Mouse (Mus musculus) gonadal fat pad, adult 2 months (tissue): Measurements from ENCODE around the gene Smap2. TPM values are rescaled to one million over a fixed set of nuclear protein-coding genes. Genes with fewer than 3 reads are reported as not detected.
"Not testable (repeated sequence)": the region's sequence is repeated elsewhere in the genome, so short reads cannot be mapped to it uniquely, and the experiment has no call there.

Source experiments
- DNase-seq: peaks from one replicate; pipeline ENCODE4 v3.0.0-alpha.2; 2012; ENCODE audit warnings: low read depth
- polyA plus RNA-seq: library from polyadenylated mRNA; depleted of rRNA; stranded (reverse); fragments of >200 nt; gene quantifications from 2 replicates; pipeline ENCODE4 v1.2.3, GENCODE M21; 2012; rRNA removed

Gene Smap2
- 11.2 and 16.7 TPM in 2 replicates for polyA plus RNA-seq

DNA sequence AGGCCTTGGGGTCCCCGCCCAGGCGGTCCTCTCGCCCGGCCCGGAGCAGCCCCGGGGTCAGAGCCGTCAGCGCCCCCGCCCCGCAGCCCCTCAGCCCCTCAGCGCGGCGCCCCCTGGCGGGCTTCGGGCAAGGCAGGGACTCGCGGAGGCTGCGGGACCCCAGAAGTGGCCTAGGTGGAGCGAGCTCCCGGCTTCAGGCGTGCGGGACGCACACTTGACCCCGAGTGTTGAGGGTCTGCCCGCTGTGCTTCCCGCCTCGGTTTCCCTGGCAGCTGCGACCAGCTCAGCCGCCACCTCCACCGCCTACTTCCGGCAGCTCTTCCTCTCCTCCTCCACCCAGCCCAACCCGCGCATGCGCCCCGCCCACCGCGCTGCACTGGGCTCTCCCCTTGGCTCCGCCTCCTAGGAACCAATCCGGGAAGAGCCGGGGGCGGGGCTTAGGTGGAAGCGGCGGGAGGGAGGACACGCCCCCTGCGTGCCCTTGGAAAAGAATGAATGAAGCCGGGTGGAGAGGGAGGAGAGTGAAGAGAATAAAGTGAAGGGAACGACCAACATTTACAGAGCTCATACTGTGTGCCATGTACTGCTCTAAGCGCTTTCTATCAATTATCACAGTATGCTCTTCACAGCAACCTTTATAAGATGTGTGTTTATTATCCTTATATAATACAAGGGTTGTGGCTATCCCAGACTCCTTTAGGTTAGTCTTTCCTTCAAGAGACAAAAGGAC, at the start of gene Smap2:
Gene Smap2, minus strand, starts transcription at position 320 of the 730 bp plus-strand sequence.
- DNase-seq, result peak; percentile 65

DNA sequence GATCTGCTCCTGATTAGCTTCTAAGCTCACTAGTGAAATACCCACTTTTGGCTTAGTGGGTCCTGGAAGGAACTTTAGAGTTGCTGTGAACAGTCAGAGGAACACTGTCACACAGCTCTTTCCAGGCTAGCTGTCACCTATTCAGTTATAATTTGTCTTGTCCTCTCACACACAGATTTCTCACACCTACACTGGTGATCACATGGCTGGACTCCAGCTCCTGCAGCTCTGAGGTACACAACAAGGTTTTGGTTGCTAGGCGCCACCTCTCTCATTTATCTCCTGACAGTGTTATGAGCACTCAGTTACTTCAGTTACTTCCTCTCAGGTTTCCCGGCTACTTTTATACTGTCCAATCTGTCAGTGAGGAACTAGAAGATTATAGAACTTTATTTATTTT, 48.3 kb upstream of the Smap2 start:
- DNase-seq, result no peak

GRCm38 (mm10) chr4:121059218-121059617, 42.2 kb upstream of the Smap2 start:
- not testable (repeated sequence) for DNase-seq

DNA sequence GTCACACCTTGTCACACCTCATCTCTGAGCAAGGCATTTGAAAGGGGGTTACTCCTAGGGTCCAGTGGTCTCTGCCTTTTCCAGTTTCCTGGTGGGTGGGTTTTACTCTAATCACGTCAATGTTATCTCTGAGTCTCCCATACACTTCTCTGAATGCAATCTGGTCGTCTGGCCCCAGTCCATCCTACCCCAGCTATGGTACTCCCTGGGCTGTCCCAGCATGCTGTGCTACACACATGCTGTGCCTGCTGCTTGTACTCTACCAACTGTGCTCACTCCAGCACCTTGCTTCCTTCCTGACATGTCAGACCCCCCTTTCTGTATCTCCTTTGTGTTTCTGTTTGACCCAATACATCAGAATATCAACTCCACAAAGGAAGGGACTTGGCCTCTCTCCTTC, 40.0 kb upstream of the Smap2 start:
- no peak for DNase-seq

DNA sequence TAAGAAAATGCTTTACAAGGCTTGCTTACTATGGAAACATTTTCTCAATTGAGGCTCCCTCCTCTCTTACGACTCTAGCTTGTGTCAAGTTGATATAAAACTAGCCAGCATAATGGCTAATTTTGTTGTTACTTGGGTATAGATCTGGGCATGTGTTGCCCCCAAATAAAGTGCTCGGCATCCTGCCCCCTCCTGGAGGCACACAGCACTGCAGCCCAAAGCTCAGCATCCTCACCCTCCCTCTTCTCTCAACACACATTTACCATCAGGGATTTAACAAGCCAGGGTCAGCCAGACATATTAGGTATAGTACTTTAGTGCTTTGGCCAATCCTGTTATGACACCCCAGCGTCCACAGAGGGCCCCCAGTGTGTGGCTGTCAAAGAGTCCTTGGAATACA, 39.3 kb upstream of the Smap2 start:
- no peak for DNase-seq

- no peak for DNase-seq
These were observed 35.6 kb upstream of the Smap2 start for GRCm38 (mm10) chr4:121052454-121053323.

DNA sequence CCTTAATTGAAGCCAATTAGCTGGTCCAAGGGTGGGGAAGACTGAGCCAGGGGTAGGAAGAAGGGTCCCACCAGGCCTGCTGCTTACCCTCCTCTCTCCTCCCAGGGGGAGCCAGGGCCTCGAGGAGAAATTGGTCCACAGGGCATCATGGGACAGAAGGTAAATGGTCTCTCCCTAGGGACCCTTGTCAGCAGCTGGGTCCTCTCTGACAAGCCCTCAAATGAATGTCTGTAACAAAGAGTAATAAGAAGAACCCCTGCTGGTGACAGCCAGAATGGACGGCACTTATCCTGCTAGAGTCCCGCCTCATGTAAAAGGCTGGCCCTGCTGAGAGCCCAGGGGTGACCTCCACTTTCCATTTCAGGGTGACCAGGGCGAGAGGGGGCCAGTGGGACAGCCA, 34.8 kb upstream of the Smap2 start:
- DNase-seq, result no peak

GRCm38 (mm10) chr4:121042946-121043345, 25.9 kb upstream of the Smap2 start:
- no peak for DNase-seq

DNA sequence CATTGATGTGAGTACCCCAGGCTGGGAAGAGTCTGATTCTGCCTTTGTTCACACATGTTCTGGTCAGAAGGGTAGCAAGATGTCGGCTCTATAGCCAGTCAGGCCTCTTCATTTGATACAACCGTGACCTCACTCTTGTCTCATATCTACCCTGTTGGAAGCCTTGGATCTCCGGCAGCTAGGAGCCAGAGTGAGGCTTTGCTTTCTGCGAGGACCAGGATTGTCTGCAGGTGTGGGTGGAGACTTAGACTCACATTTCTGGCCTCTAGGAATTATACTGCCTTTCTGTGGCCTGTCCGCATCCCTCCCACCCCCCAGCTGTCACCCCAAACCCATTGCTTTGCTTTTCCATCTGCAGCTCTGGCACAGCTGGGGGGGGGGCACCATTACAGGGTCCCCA, 25.4 kb upstream of the Smap2 start:
- no peak for DNase-seq

- DNase-seq, result no peak
These were observed 24.0 kb upstream of the Smap2 start for GRCm38 (mm10) chr4:121040897-121041671.

DNA sequence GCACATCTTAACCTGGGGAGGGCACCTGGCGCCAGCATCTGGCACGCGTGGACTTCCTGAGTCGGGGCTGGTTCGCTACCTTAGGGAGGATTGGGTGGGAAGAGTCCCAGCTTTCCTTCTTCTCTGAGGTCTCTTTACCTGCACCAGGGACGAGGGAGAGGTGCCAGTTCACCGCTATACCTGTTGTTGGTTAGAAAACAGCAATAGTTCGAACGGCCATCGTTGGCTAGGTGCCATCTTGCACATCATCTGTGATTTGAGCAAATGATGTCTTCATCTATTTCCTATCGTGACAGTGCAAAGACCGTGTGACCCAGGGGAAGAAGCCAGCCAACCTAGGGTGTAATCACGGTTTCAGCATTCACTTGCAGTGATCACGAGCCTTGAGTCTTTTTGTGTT, 23.3 kb upstream of the Smap2 start:
- DNase-seq, result no peak

DNA sequence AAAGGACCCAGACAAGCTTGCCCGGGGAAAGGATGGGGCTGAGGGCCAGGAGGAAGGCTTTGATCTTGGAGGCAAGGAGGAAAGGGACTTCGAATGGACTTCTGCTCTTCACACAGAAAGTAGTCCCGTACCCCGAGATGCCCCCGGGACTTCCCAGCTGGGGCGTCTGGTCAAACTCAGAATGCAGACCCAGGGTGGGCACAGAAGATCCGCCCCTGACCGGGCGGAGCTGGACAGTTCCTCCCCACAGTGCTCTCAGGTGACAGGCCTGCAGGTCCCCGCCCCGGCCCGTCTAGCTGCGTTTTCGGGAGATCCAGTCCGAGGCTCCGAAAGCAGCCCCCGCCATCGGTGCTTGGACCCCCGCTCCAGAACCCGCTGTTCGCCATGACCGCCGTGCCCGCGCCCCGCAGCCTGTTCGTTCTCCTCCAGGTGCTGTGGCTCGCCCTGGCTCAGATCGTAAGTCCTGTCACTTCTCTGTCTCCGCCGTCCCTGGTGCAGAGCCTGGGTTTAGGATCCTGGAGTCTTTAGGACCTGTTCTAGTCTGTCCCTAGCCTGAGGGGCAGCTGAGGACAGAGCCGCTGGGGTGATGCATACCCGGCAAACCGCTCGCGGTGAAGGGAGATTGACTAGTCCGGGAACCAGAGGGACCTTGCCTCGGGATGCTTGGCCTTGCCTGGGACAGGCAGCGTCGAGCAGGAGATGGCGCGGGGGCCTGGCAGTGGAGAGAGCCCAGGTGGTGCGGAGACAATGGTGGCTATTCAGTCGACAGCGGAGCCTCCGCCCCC, 22.5 kb upstream of the Smap2 start, which contains the start of gene Col9a2:
Gene Col9a2, plus strand, starts transcription at position 55 of the 785 bp plus-strand sequence.
- DNase-seq, result no peak

DNA sequence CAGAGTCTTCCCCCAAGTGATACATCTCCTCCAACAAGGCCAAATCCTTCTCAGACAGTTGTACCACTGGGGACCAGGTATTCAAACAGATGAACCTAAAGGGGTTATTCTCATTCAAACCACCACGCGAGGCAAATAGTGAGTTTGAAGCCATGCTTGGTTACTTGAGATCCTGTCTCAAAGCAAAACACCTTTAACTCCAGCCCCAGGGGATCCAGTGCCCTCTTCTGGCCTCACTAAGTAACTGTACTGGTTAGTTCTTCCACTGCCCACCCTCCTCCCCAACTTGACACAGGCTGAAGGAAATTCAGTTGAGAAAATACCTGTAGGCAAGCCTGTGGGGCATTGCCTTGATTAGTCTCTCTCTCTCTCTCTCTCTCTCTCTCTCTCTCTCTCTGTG, 16.0 kb upstream of the Smap2 start:
- no peak for DNase-seq

DNA sequence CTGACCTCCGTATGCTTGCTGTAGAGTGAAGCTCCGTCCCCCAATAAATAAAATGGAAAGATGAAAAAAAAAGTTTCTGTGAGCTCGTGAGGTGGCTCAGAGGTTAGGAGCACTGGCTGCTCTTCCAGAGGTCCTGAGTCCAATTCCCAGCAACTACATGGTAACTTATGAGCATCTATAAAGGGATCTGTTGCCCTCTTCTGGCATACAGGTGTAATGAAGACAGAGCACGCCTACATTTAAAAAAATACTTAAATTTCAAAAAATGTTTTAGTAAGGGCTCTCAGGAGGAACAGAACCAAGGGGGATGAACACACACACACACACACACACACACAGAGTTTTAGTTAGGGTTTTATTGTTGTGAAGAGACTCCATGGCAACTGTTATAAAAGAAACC, 14.4 kb upstream of the Smap2 start:
- DNase-seq, result no peak

- DNase-seq, result no peak
These were observed 12.6 kb upstream of the Smap2 start for GRCm38 (mm10) chr4:121029632-121030031.

DNA sequence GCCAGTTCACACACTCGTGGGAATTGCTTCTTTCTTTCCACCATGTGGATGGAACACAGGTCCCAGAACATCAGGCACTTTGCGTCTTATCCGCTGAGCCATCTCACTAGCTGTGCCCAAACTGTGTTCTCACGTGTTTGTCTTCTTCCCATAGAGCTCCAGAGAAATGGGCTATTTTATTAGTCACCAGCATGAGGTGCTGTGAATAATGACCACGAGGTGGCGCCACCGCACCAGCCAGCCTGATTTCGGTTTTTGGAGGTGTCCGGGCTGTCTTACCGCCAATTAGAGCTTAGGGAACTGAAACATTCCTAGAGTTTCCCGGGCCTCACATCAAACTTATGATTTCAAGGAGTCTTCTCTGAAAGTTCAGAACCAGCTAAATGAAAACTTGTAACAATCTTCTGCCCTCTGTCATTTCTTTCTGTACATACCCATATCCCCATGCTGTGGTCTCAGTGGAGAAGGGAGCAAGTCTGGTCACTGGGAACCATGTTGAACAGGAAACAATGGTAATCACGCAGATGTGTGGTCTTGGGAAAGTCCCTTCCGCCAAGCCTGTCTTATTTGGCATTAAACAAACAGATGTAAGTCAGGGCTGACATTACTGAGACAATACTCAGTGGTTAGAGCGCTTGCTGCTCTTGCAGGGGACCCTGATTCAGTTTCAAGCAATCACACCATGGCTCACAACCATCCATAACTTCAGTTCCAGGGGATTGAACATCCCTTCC, 11.8 kb upstream of the Smap2 start:
- DNase-seq, result no peak

- no peak for DNase-seq
These were observed 11.1 kb upstream of the Smap2 start for GRCm38 (mm10) chr4:121028146-121028545.

- no peak for DNase-seq
These were observed 8.6 kb upstream of the Smap2 start for GRCm38 (mm10) chr4:121025681-121026080.

DNA sequence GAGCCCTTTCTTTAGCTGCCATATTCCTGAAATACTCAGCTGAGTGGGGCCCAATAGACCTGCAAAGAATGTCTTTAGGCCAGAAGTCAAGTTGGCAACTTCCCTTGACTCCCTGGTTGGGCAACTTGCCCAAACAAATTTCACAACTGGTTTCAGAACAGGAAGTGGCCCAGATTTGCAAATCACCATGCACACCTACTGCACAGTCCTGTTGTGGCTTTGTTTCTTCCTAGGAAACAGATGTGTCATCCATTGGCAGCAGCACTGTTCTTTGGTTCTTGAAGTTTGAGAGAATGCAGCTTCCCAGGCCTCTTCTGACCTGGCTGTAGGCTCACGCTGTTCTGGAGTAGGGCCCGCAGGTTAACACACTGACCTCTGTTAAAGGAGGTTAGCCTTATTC, 6.9 kb upstream of the Smap2 start:
- DNase-seq, result peak; percentile 66

DNA sequence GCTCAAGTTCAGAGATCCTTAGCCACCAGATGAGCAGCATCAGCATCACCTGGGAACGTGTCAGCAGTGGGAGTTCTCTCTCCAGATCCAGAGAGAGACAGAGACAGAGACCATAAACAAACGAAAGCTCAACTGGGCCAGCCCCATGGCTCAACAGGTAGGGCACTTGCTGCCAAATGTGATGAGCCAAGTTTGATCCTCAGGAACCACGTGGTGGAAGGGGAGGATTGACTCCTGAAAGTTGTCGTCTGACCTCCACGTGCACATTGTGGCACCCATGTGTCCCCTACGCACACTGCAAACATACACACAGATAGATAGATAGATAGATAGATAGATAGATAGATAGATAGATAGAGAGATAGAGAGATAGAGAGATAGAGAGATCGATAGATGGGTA, 6.4 kb upstream of the Smap2 start:
- no peak for DNase-seq

GRCm38 (mm10) chr4:121021911-121022310, 4.9 kb upstream of the Smap2 start:
- DNase-seq, result no peak
